Mouse (Mus musculus) erythroblast, embryonic 14.5 days (primary cell): ENCODE results near the gene Ppp3ca.

Experiments
- GATA1 ChIP-seq: IDR thresholded peaks from 2 replicates; pipeline ENCODE4 v1.6.1; 2012; ENCODE audit warnings: low read length, inconsistent platforms, mixed read lengths
- TAL1 ChIP-seq: IDR thresholded peaks from 3 replicates; pipeline ENCODE4 v1.6.1; 2012; ENCODE audit warnings: low read length, inconsistent platforms, mixed read lengths

- TF ChIP-seq GATA1 (no peak), TAL1 (no peak)
These were observed 14.5 kb downstream of the Ppp3ca start for GRCm38 (mm10) chr3:136684191-136684958.
